Mouse (Mus musculus) spleen, adult 2 months (tissue): Measurements from ENCODE around the gene Irf2. TPM values are rescaled to one million over a fixed set of nuclear protein-coding genes. Genes with fewer than 3 reads are reported as not detected.

ENCODE experiments used
- DNase-seq, 2 experiments: peaks; one replicate each; pipeline versions ENCODE4 v3.0.0 to v3.0.0-alpha.2; 2012 to 2021; ENCODE audit warnings: low spot score in 2 of 2, low read depth in 1 of 2
- H3K27ac ChIP-seq: fragments of 200-500 bp; 2 replicates; pipeline ENCODE4 v1.5.1; 2012; ENCODE audit warnings: low read length, inconsistent platforms; ENCODE audit not compliant: insufficient read depth
- H3K27me3 ChIP-seq: fragments of 200-500 bp; 2 replicates; pipeline ENCODE4 v1.6.1; 2012; ENCODE audit warnings: mild to moderate bottlenecking, moderate library complexity, low read length, inconsistent platforms; ENCODE audit not compliant: control insufficient read depth, insufficient read depth
- H3K36me3 ChIP-seq: fragments of 200-500 bp; 2 replicates; pipeline ENCODE4 v1.6.1; 2012; ENCODE audit warnings: mild to moderate bottlenecking, low read length, inconsistent platforms; ENCODE audit not compliant: control insufficient read depth, insufficient read depth
- H3K4me1 ChIP-seq: fragments of 200-500 bp; 2 replicates; pipeline ENCODE4 v1.6.1; 2011; ENCODE audit warnings: inconsistent platforms; ENCODE audit not compliant: control insufficient read depth, insufficient read depth, insufficient read length
- H3K4me3 ChIP-seq: fragments of 200-500 bp; 2 replicates; pipeline ENCODE4 v1.5.1; 2011; ENCODE audit warnings: mild to moderate bottlenecking, inconsistent platforms; ENCODE audit not compliant: insufficient read depth, insufficient read length; ENCODE audit errors: extremely low read depth
- CTCF ChIP-seq: fragments of 200-500 bp; IDR thresholded peaks from 2 replicates; pipeline ENCODE4 v1.5.1; 2011; ENCODE audit warnings: mild to moderate bottlenecking, inconsistent platforms; ENCODE audit not compliant: insufficient read depth, insufficient read length, insufficient replicate concordance; ENCODE audit errors: extremely low read depth
- POLR2A ChIP-seq: fragments of 200-500 bp; IDR thresholded peaks from 2 replicates; pipeline ENCODE4 v1.6.1; 2011; ENCODE audit warnings: low read depth, low read length, inconsistent platforms
- WGBS: fragments of 180-500 bp; shearing (Covaris S2); methylation state at CpG from one replicate; pipeline ENCODE4 v1.1.7; 2018; 5-methylcytosine and 5-hydroxymethylcytosine counted together
- polyA plus RNA-seq: library from polyadenylated mRNA; depleted of rRNA; stranded (reverse); fragments of >200 nt; gene quantifications from 2 replicates; pipeline ENCODE4 v1.2.3, GENCODE M21; 2012

Gene Irf2
- polyA plus RNA-seq, 1 experiment: 28.8 TPM

- TF ChIP-seq CTCF: no peak
- H3K4me1 ChIP-seq: peaks cover 5% of the 10 kb centered on the region; the same call in 1 of the 2 replicates
- 97% methylated on average over 7 of the region's 7 CpGs for WGBS
- H3K27ac ChIP-seq: no peak overlapping the region
- no peak overlapping the region for H3K4me3 ChIP-seq
- H3K36me3 ChIP-seq: peaks cover 20% of the 10 kb centered on the region
- H3K27me3 ChIP-seq: no peaks in the 10 kb centered on the region
- no peak for DNase-seq
Observed at GRCm38 (mm10) chr8:46828734-46829413, 89.3 kb downstream of the Irf2 start.

GRCm38 (mm10) chr8:46829414-46830111 lies 90.0 kb downstream of the Irf2 start:
- peaks cover 17% of the 10 kb centered on the region; the same call in 1 of the 2 replicates for H3K36me3 ChIP-seq

DNA sequence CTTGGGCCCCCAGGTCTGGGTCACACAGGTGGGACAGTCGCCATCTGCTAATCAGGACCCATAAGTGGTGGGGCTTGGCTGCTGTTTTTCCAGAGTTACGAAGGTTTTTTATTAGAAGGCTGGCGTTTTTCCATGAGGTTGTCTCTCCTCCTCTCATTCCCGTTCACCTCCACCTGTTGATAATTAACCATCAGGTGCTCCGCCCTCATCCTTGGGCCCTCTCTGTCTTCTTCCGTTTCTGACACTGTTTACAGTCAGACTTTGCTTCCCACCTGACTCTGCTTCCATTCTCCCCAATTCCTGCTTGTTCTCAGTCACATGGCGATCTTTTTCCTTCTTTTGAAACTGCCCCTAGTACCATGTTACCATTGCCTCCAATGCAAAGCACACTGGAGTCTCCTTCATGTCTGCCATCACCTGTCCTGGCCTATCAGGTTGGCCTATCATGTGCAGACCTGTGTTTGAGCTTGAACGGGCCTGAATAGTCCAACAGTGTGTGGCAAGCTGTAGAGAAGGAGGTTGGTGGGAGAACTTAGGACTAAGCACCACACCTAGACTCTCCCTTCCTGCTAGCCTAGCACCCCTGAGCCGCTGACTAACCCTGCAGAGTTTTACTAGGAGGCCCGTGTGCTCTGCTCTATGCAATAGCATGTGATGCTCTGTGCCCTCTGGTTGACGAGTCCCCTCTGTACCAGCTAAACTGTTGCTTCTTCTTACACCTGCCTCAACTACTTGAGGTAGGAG lies 90.8 kb downstream of the Irf2 start:
- 92% methylated on average over 11 of the region's 11 CpGs for WGBS
- no peak overlapping the region for H3K27ac ChIP-seq

More at GRCm38 (mm10) chr8:46829414-46830111, 90.0 kb downstream of the Irf2 start:
- no peak for DNase-seq
- no peak overlapping the region for H3K4me3 ChIP-seq
- peaks cover 5% of the 10 kb centered on the region; the same call in 1 of the 2 replicates for H3K4me1 ChIP-seq
- 86% methylated on average over 6 of the region's 6 CpGs for WGBS
- no peaks in the 10 kb centered on the region for H3K27me3 ChIP-seq
- TF ChIP-seq POLR2A (no peak), CTCF (no peak)
- no peak overlapping the region for H3K27ac ChIP-seq

GRCm38 (mm10) chr8:46831916-46832315 lies 92.4 kb downstream of the Irf2 start:
- peaks cover 16% of the 10 kb centered on the region; the same call in 1 of the 2 replicates for H3K36me3 ChIP-seq

More for the DNA sequence above, 90.8 kb downstream of the Irf2 start:
- peaks cover under 1% of the 10 kb centered on the region; the same call in 1 of the 2 replicates for H3K4me1 ChIP-seq
- no peaks in the 10 kb centered on the region for H3K27me3 ChIP-seq
- peaks cover 15% of the 10 kb centered on the region; the same call in 1 of the 2 replicates for H3K36me3 ChIP-seq
- no peak for DNase-seq
- no peak overlapping the region for H3K4me3 ChIP-seq
- TF ChIP-seq POLR2A (no peak), CTCF (no peak)

DNA sequence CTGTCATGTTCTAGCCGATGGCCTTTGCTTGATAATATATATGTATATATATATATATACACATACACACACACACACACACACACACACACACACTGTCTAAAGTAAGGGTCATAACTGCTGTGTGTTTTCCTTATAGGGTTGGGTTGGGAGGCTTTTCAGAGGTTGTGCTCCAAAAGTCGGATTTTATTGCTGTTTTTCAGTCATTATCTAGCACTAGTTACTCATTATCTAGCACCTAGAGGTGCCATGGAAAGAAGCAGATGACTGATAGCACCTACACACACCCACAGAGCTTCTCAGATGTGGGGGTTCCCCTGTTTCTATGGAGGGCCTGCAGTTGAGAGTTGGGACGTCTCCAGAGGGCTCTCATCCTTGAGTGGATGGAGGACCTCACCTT lies 92.9 kb downstream of the Irf2 start:
- TF ChIP-seq CTCF: no peak
- Histone ChIP-seq H3K4me3 (no peak overlapping the region), H3K4me1 (peaks cover 7% of the 10 kb centered on the region; the same call in 1 of the 2 replicates), H3K36me3 (peaks cover 15% of the 10 kb centered on the region; the same call in 1 of the 2 replicates), H3K27ac (no peak overlapping the region), H3K27me3 (no peaks in the 10 kb centered on the region)
- no peak for DNase-seq
- 83% methylated on average over 3 of the region's 3 CpGs for WGBS

More at GRCm38 (mm10) chr8:46831916-46832315, 92.4 kb downstream of the Irf2 start:
- Histone ChIP-seq H3K27ac (no peak overlapping the region), H3K27me3 (no peaks in the 10 kb centered on the region), H3K4me3 (no peak overlapping the region), H3K4me1 (peaks cover 2% of the 10 kb centered on the region; the same call in 1 of the 2 replicates)
- no peak for DNase-seq
- no peak for TF ChIP-seq POLR2A
- TF ChIP-seq CTCF: no peak
- WGBS: 92% methylated on average over 5 of the region's 5 CpGs

GRCm38 (mm10) chr8:46833763-46834162 lies 94.2 kb downstream of the Irf2 start:
- Histone ChIP-seq H3K4me1 (peaks cover 10% of the 10 kb centered on the region; the same call in 1 of the 2 replicates), H3K36me3 (peaks cover 23% of the 10 kb centered on the region), H3K27me3 (no peaks in the 10 kb centered on the region), H3K27ac (no peak overlapping the region), H3K4me3 (no peak overlapping the region)
- TF ChIP-seq CTCF: no peak
- no peak for TF ChIP-seq POLR2A
- DNase-seq: no peak
- WGBS: 86% methylated on average over 4 of the region's 4 CpGs
